In genomic region chr17:17889732-17890425, GRCm38 (mm10) we compare ENCODE assay signal across 39 mouse cellular contexts. TPM values are rescaled to one million over a fixed set of nuclear protein-coding genes. Genes with fewer than 3 reads are reported as not detected.
DNase-seq lines count a peak whose midpoint lies in the region; ATAC-seq and TF ChIP-seq lines count a peak whose summit lies in the region.
"Had no signal": no experiment of that assay in that cellular context is flagged by ENCODE, and none has a peak within 500 bp of the region (broad histone marks: within the 10 kb centered on the region; RNA-seq: fewer than 3 reads in every experiment).

No protein-coding gene starts in this region.

- peaks cover 26% of the 10 kb centered on the region for H3K4me1 ChIP-seq in bone marrow macrophage, adult 2 months (ENCODE audit: control insufficient read depth, insufficient read depth, low read length)
- H3K4me1 ChIP-seq in forebrain, embryonic 16.5 days (replicated peaks; ENCODE audit: control insufficient read depth, insufficient read depth, low read length): no peaks in the 10 kb centered on the region
- H3K4me1 ChIP-seq: embryonic facial prominence, embryonic 10.5 days; embryonic facial prominence, embryonic 13.5 days; forebrain, embryonic 12.5 days; forebrain, embryonic 15.5 days; heart, embryonic 10.5 days; heart, embryonic 13.5 days had no signal

- no peak overlapping the region for H3K4me3 ChIP-seq in bone marrow macrophage, adult 2 months (ENCODE audit: insufficient read depth, low read length)
- H3K4me3 ChIP-seq in forebrain, embryonic 16.5 days (replicated peaks; ENCODE audit: low read length): no peak overlapping the region
- H3K4me3 ChIP-seq: embryonic facial prominence, embryonic 10.5 days; embryonic facial prominence, embryonic 13.5 days; erythroblast, embryonic 14.5 days; forebrain, embryonic 12.5 days; forebrain, embryonic 15.5 days; heart, adult 2 months; heart, embryonic 10.5 days; heart, embryonic 13.5 days had no signal

- 94% methylated on average over 2 of the region's 2 CpGs for WGBS in forebrain, embryonic 16.5 days

- no peak overlapping the region for H3K9ac ChIP-seq in forebrain, embryonic 16.5 days (replicated peaks; ENCODE audit: low read depth, low read length)
- H3K9ac ChIP-seq: embryonic facial prominence, embryonic 13.5 days; forebrain, embryonic 12.5 days; forebrain, embryonic 15.5 days; heart, embryonic 13.5 days; hindbrain, embryonic 14.5 days had no signal

- peak; percentile 72 for ATAC-seq in megakaryocyte, adult 5-6 weeks (ENCODE audit: poor library complexity, severe bottlenecking)
- ATAC-seq in megakaryocyte-erythroid progenitor cell, adult 5-6 weeks (replicated peaks; ENCODE audit: low FRiP score, low TSS enrichment, poor library complexity, severe bottlenecking): no peak
- ATAC-seq in forebrain, embryonic 16.5 days: no peak
- ATAC-seq: activated CD4-positive, CD25-positive, alpha-beta regulatory T cell, adult 4 months; CD4-positive, CD25-positive, alpha-beta regulatory T cell, adult 4 months; forebrain, embryonic 15.5 days; hindbrain, postnatal 0 days; inflammation-experienced regulatory T-cells, adult 6 months had no signal

- H3K27ac ChIP-seq in bone marrow macrophage, adult 2 months (ENCODE audit: insufficient read depth, low read depth, low read length): peak overlapping the region; percentile 61
- H3K27ac ChIP-seq in forebrain, embryonic 16.5 days (ENCODE audit: low read length): no peak overlapping the region
- H3K27ac ChIP-seq: embryonic facial prominence, embryonic 10.5 days; embryonic facial prominence, embryonic 13.5 days; forebrain, embryonic 12.5 days; forebrain, embryonic 15.5 days; heart, adult 2 months; heart, embryonic 10.5 days; heart, embryonic 13.5 days; hindbrain, embryonic 14.5 days; hindbrain, postnatal 0 days had no signal

- no peak for TF ChIP-seq CTCF in bone marrow macrophage, adult 2 months (IDR thresholded peaks at IDR 0.05; ENCODE audit: low read depth, low read length)

- H3K36me3 ChIP-seq in forebrain, embryonic 16.5 days (ENCODE audit: control insufficient read depth, insufficient read depth): no peaks in the 10 kb centered on the region
- H3K36me3 ChIP-seq: embryonic facial prominence, embryonic 10.5 days; embryonic facial prominence, embryonic 13.5 days; forebrain, embryonic 12.5 days; forebrain, embryonic 15.5 days; heart, embryonic 10.5 days; heart, embryonic 13.5 days had no signal

- no peaks in the 10 kb centered on the region for H3K9me3 ChIP-seq in forebrain, embryonic 16.5 days (ENCODE audit: control insufficient read depth, low read length)
- H3K9me3 ChIP-seq: embryonic facial prominence, embryonic 10.5 days; embryonic facial prominence, embryonic 13.5 days; forebrain, embryonic 12.5 days; forebrain, embryonic 15.5 days; heart, embryonic 10.5 days; heart, embryonic 13.5 days had no signal

- no peak for TF ChIP-seq POLR2A in bone marrow macrophage, adult 2 months (IDR thresholded peaks at IDR 0.05; ENCODE audit: borderline replicate concordance, low read depth, low read length)

- no peak overlapping the region for H3K4me2 ChIP-seq in forebrain, embryonic 16.5 days (ENCODE audit: low read length)
- H3K4me2 ChIP-seq: embryonic facial prominence, embryonic 13.5 days; forebrain, embryonic 12.5 days; forebrain, embryonic 15.5 days; heart, embryonic 13.5 days; hindbrain, embryonic 14.5 days had no signal

- no peaks in the 10 kb centered on the region for H3K27me3 ChIP-seq in forebrain, embryonic 16.5 days (replicated peaks; ENCODE audit: control insufficient read depth, insufficient read depth, low read length)
- H3K27me3 ChIP-seq: embryonic facial prominence, embryonic 13.5 days; forebrain, embryonic 12.5 days; forebrain, embryonic 15.5 days; heart, embryonic 13.5 days had no signal

- DNase-seq in heart, adult 11 months: peak; percentile 15
- DNase-seq in heart, adult 18-20 months: no peak
- peak; percentile 64 for DNase-seq in 416B (ENCODE audit: low read depth)
- DNase-seq in kidney, adult 18-20 months: no peak
- DNase-seq: adrenal gland, postnatal 10 days; adrenal gland, postnatal 36 days; cerebellum, adult 11 months; cerebellum, adult 2 months; cerebellum, adult 9-11 months; cerebellum, postnatal 25 days; embryo, embryonic 11 days; gastrocnemius, postnatal 10 days; gastrocnemius, postnatal 36 days; heart, adult 2 months; heart, postnatal 14 days; heart, postnatal 4 days had no signal

RNA-seq across cellular contexts. Expression of gene Fpr3, which starts 2.2 kb away (rescaled TPM):
- total RNA-seq in heart, adult 18-20 months (2021): not detected
- polyA plus RNA-seq in bone marrow macrophage, adult 2 months (2012; ENCODE audit: insufficient read depth, insufficient read length, missing spikeins): not detected in 2 replicates
- total RNA-seq in megakaryocyte, adult 5-6 weeks (2015): not detected in 2 replicates
- not detected in 2 replicates for total RNA-seq in megakaryocyte, adult 5-6 weeks (2017)
- total RNA-seq in megakaryocyte-erythroid progenitor cell, adult 5-6 weeks (2014; fragmentation: Nextera tagmentation): not detected in 2 replicates
- not detected in 2 replicates for total RNA-seq in megakaryocyte-erythroid progenitor cell, adult 5-6 weeks (2017)
- not detected in 2 replicates for polyA plus RNA-seq in forebrain, embryonic 16.5 days (2015; fragmentation: Nextera tagmentation; extraction: Ambion mirVana)
- total RNA-seq: adrenal gland, adult 18-20 months; adrenal gland, postnatal 10 days; adrenal gland, postnatal 36 days; gastrocnemius, adult 18-20 months; gastrocnemius, postnatal 10 days; gastrocnemius, postnatal 36 days; heart, adult 2 months; heart, postnatal 14 days; heart, postnatal 4 days; hindbrain, postnatal 0 days; MEL had no signal
- polyA plus RNA-seq: C2C12; CD4-positive, CD25-positive, alpha-beta regulatory T cell, adult 4 months; cerebellum, adult 2 months; cortical plate, adult 2 months; embryonic facial prominence, embryonic 10.5 days; embryonic facial prominence, embryonic 13.5 days; erythroblast, embryonic 14.5 days; forebrain, embryonic 12.5 days; forebrain, embryonic 15.5 days; heart, adult 2 months; heart, embryonic 10.5 days; heart, embryonic 13.5 days; heart, embryonic 16.5 days; hindbrain, embryonic 11.5 days; hindbrain, embryonic 14.5 days; hindbrain, postnatal 0 days; inflammation-experienced regulatory T-cells, adult 6 months had no signal

RNA-seq across cellular contexts. Expression of gene Fpr2, which starts 2.3 kb away (rescaled TPM):
- total RNA-seq in heart, adult 18-20 months (2021): not detected
- polyA plus RNA-seq in bone marrow macrophage, adult 2 months (2012; ENCODE audit: insufficient read depth, insufficient read length, missing spikeins): 54.1 and 56.6 TPM in 2 replicates
- total RNA-seq in megakaryocyte, adult 5-6 weeks (2015): 335 and 343 TPM in 2 replicates
- total RNA-seq in megakaryocyte, adult 5-6 weeks (2017): 80.8 and 91.0 TPM in 2 replicates
- total RNA-seq in megakaryocyte-erythroid progenitor cell, adult 5-6 weeks (2014; fragmentation: Nextera tagmentation): not detected in 2 replicates
- 0.56 and 1.4 TPM in 2 replicates for total RNA-seq in megakaryocyte-erythroid progenitor cell, adult 5-6 weeks (2017)
- polyA plus RNA-seq in forebrain, embryonic 16.5 days (2015; fragmentation: Nextera tagmentation; extraction: Ambion mirVana): not detected in 2 replicates
- total RNA-seq: adrenal gland, adult 18-20 months; adrenal gland, postnatal 36 days; gastrocnemius, adult 18-20 months; gastrocnemius, postnatal 36 days; hindbrain, postnatal 0 days; MEL had no signal
- polyA plus RNA-seq: C2C12; embryonic facial prominence, embryonic 10.5 days; embryonic facial prominence, embryonic 13.5 days; erythroblast, embryonic 14.5 days; forebrain, embryonic 12.5 days; forebrain, embryonic 15.5 days; heart, embryonic 10.5 days; heart, embryonic 13.5 days; hindbrain, embryonic 11.5 days had no signal

RNA-seq across cellular contexts. Expression of gene Fpr1, which starts 6.1 kb away (rescaled TPM):
- total RNA-seq in heart, adult 18-20 months (2021): not detected
- 17.9 and 19.5 TPM in 2 replicates for polyA plus RNA-seq in bone marrow macrophage, adult 2 months (2012; ENCODE audit: insufficient read depth, insufficient read length, missing spikeins)
- total RNA-seq in megakaryocyte, adult 5-6 weeks (2015): 65.4 and 74.3 TPM in 2 replicates
- total RNA-seq in megakaryocyte, adult 5-6 weeks (2017): 53.9 and 57.5 TPM in 2 replicates
- total RNA-seq in megakaryocyte-erythroid progenitor cell, adult 5-6 weeks (2014; fragmentation: Nextera tagmentation): not detected in 2 replicates
- not detected in 2 replicates for total RNA-seq in megakaryocyte-erythroid progenitor cell, adult 5-6 weeks (2017)
- not detected in 2 replicates for polyA plus RNA-seq in forebrain, embryonic 16.5 days (2015; fragmentation: Nextera tagmentation; extraction: Ambion mirVana)
- total RNA-seq: adrenal gland, adult 18-20 months; adrenal gland, postnatal 36 days; gastrocnemius, adult 18-20 months; gastrocnemius, postnatal 36 days; heart, adult 2 months; heart, postnatal 14 days; heart, postnatal 4 days; hindbrain, postnatal 0 days; MEL had no signal
- polyA plus RNA-seq: C2C12; CD4-positive, CD25-positive, alpha-beta regulatory T cell, adult 4 months; cerebellum, adult 2 months; cortical plate, adult 2 months; embryonic facial prominence, embryonic 10.5 days; embryonic facial prominence, embryonic 13.5 days; erythroblast, embryonic 14.5 days; forebrain, embryonic 12.5 days; forebrain, embryonic 15.5 days; hindbrain, embryonic 14.5 days; hindbrain, postnatal 0 days had no signal

RNA-seq across cellular contexts. Expression of gene Has1, which starts 34.9 kb away (rescaled TPM):
- total RNA-seq in heart, adult 18-20 months (2021): under 1 TPM; 0.13 to 0.17 TPM
- polyA plus RNA-seq in bone marrow macrophage, adult 2 months (2012; ENCODE audit: insufficient read depth, insufficient read length, missing spikeins): not detected in 2 replicates
- total RNA-seq in megakaryocyte, adult 5-6 weeks (2015): not detected in 2 replicates
- total RNA-seq in megakaryocyte, adult 5-6 weeks (2017): not detected in 2 replicates
- not detected in 2 replicates for total RNA-seq in megakaryocyte-erythroid progenitor cell, adult 5-6 weeks (2014; fragmentation: Nextera tagmentation)
- not detected in 2 replicates for total RNA-seq in megakaryocyte-erythroid progenitor cell, adult 5-6 weeks (2017)
- 0.32 and 0.92 TPM in 2 replicates for polyA plus RNA-seq in forebrain, embryonic 16.5 days (2015; fragmentation: Nextera tagmentation; extraction: Ambion mirVana)
- total RNA-seq: MEL had no signal
- polyA plus RNA-seq: activated CD4-positive, CD25-positive, alpha-beta regulatory T cell, adult 4 months; CD4-positive, CD25-positive, alpha-beta regulatory T cell, adult 4 months; erythroblast, embryonic 14.5 days had no signal

Comparison
In these comparisons a context has a peak if more than half of its experiments do, and no peak if none do; other contexts are left out.
1. DNase-seq: peak in heart, adult 11 months (single experiment) and 416B (single experiment); none in heart, adult 18-20 months (0 of 2) and kidney, adult 18-20 months (single experiment).
2. RNA of gene Fpr2, which starts 2.3 kb away (total RNA-seq): 80.8 to 343 TPM in megakaryocyte, adult 5-6 weeks; 0.56 to 1.4 TPM in megakaryocyte-erythroid progenitor cell, adult 5-6 weeks and not detected in heart, adult 18-20 months; every median in the first group is over 10 times any median in the second.
3. RNA of gene Fpr1, which starts 6.1 kb away (total RNA-seq): 53.9 to 74.3 TPM in megakaryocyte, adult 5-6 weeks; not detected in heart, adult 18-20 months and not detected in megakaryocyte-erythroid progenitor cell, adult 5-6 weeks; every median in the first group is over 10 times any median in the second.